Mouse (Mus musculus): ENCODE measurements around the gene Tmem200b. TPM values are rescaled to one million over a fixed set of nuclear protein-coding genes. Genes with fewer than 3 reads are reported as not detected.

Gene Tmem200b
- polyA plus RNA-seq, 1 experiment from 2014 or later = 0.18 TPM

- Histone ChIP-seq H3K4me1 (ENCODE audit: insufficient read depth) (no peaks in the 10 kb centered on the region), H3K27ac (ENCODE audit: low read depth) (no peak overlapping the region), H3K9ac (replicated peaks) (no peak overlapping the region), H3K4me3 (ENCODE audit: low read depth, low read length) (no peak overlapping the region), H3K9me3 (ENCODE audit: low read length) (no peaks in the 10 kb centered on the region), H3K27me3 (ENCODE audit: insufficient read depth, low read length) (no peaks in the 10 kb centered on the region), H3K36me3 (replicated peaks; ENCODE audit: insufficient read depth, low read length) (peaks cover 61% of the 10 kb centered on the region), H3K4me2 (ENCODE audit: low read depth, low read length) (no peak overlapping the region)
- no peak for DNase-seq
- WGBS (ENCODE audit: insufficient replicate concordance) = 80% methylated on average over 8 of the region's 8 CpGs
- ATAC-seq = no peak
- TF ChIP-seq EP300 (IDR thresholded peaks at IDR 0.05; ENCODE audit: low read depth) (no peak), CTCF (IDR thresholded peaks at IDR 0.05; ENCODE audit: low read depth) (no peak)
These were observed 29.1 kb downstream of the Tmem200b start for GRCm38 (mm10) chr4:131950657-131951056.

- no peak for TF ChIP-seq EP300 (IDR thresholded peaks at IDR 0.05; ENCODE audit: low read depth)
- no peak for TF ChIP-seq CTCF (IDR thresholded peaks at IDR 0.05; ENCODE audit: low read depth)
- Histone ChIP-seq H3K27ac (ENCODE audit: low read depth) (no peak overlapping the region), H3K4me2 (ENCODE audit: low read depth, low read length) (no peak overlapping the region), H3K4me1 (ENCODE audit: insufficient read depth) (no peaks in the 10 kb centered on the region), H3K9ac (replicated peaks) (no peak overlapping the region), H3K27me3 (ENCODE audit: insufficient read depth, low read length) (no peaks in the 10 kb centered on the region), H3K4me3 (ENCODE audit: low read depth, low read length) (no peak overlapping the region), H3K9me3 (ENCODE audit: low read length) (no peaks in the 10 kb centered on the region), H3K36me3 (replicated peaks; ENCODE audit: insufficient read depth, low read length) (peaks cover 84% of the 10 kb centered on the region)
- ATAC-seq (no peak), DNase-seq (no peak)
- 82% methylated on average over 3 of the region's 3 CpGs for WGBS (ENCODE audit: insufficient replicate concordance)
These were observed 35.6 kb downstream of the Tmem200b start for GRCm38 (mm10) chr4:131957161-131957560.

- H3K9ac ChIP-seq (replicated peaks) = no peak overlapping the region
- H3K27me3 ChIP-seq (ENCODE audit: insufficient read depth, low read length) = no peaks in the 10 kb centered on the region
- no peaks in the 10 kb centered on the region for H3K9me3 ChIP-seq (ENCODE audit: low read length)
- peak; percentile 31; the same call in 1 of the 2 replicates for TF ChIP-seq CTCF (IDR thresholded peaks at IDR 0.05; ENCODE audit: low read depth)
- TF ChIP-seq EP300 (IDR thresholded peaks at IDR 0.05; ENCODE audit: low read depth) = no peak
- no peaks in the 10 kb centered on the region for H3K4me1 ChIP-seq (ENCODE audit: insufficient read depth)
- peaks cover 84% of the 10 kb centered on the region for H3K36me3 ChIP-seq (replicated peaks; ENCODE audit: insufficient read depth, low read length)
- H3K4me2 ChIP-seq (ENCODE audit: low read depth, low read length) = no peak overlapping the region
- DNase-seq (no peak), ATAC-seq (no peak)
- 97% methylated on average over 2 of the region's 2 CpGs for WGBS (ENCODE audit: insufficient replicate concordance)
- H3K27ac ChIP-seq (ENCODE audit: low read depth) = no peak overlapping the region
- H3K4me3 ChIP-seq (ENCODE audit: low read depth, low read length) = no peak overlapping the region
These were observed 47.3 kb downstream of the Tmem200b start for GRCm38 (mm10) chr4:131968873-131969272.

- ATAC-seq (no peak), DNase-seq (no peak)
- WGBS (ENCODE audit: insufficient replicate concordance) = 91% methylated on average over 7 of the region's 7 CpGs
- Histone ChIP-seq H3K9ac (replicated peaks) (no peak overlapping the region), H3K4me3 (ENCODE audit: low read depth, low read length) (no peak overlapping the region), H3K4me2 (ENCODE audit: low read depth, low read length) (no peak overlapping the region), H3K9me3 (ENCODE audit: low read length) (no peaks in the 10 kb centered on the region), H3K27ac (ENCODE audit: low read depth) (no peak overlapping the region), H3K27me3 (ENCODE audit: insufficient read depth, low read length) (no peaks in the 10 kb centered on the region), H3K36me3 (replicated peaks; ENCODE audit: insufficient read depth, low read length) (peaks cover 83% of the 10 kb centered on the region), H3K4me1 (ENCODE audit: insufficient read depth) (no peaks in the 10 kb centered on the region)
- TF ChIP-seq EP300 (IDR thresholded peaks at IDR 0.05; ENCODE audit: low read depth) = no peak
- no peak for TF ChIP-seq CTCF (IDR thresholded peaks at IDR 0.05; ENCODE audit: low read depth)
These were observed 48.8 kb downstream of the Tmem200b start for GRCm38 (mm10) chr4:131970244-131970853.

Other genes with a start within 250 kb of the Tmem200b start
- 2.6 and 2.7 TPM in 2 replicates for gene Ptpru, start 83.5 kb upstream of the Tmem200b start, polyA plus RNA-seq (2015; fragmentation: Nextera tagmentation; extraction: Ambion mirVana)
- 27.6 and 30.0 TPM in 2 replicates for gene Mecr, start 78.3 kb upstream of the Tmem200b start, polyA plus RNA-seq (2015; fragmentation: Nextera tagmentation; extraction: Ambion mirVana)
- 35.0 and 37.5 TPM in 2 replicates for gene Srsf4, start 48.2 kb upstream of the Tmem200b start, polyA plus RNA-seq (2015; fragmentation: Nextera tagmentation; extraction: Ambion mirVana)
- gene Gm10300, start 152.9 kb downstream of the Tmem200b start, polyA plus RNA-seq (2015; fragmentation: Nextera tagmentation; extraction: Ambion mirVana) = 0.18 and 0.28 TPM in 2 replicates
- 65.7 and 75.1 TPM in 2 replicates for gene Epb41, start 153.6 kb downstream of the Tmem200b start, polyA plus RNA-seq (2015; fragmentation: Nextera tagmentation; extraction: Ambion mirVana)
- not detected in 2 replicates for gene Oprd1, start 222.7 kb downstream of the Tmem200b start, polyA plus RNA-seq (2015; fragmentation: Nextera tagmentation; extraction: Ambion mirVana)

Data from liver, postnatal 0 days (tissue).